Mouse (Mus musculus) cerebellum, adult 2 months (tissue): ENCODE measurements at regions not wholly inside any gene's neighbourhood (a gene's known extent, or its start where the extent isn't known, plus 50 kb on each side); places are given as distances from the start of the nearest gene placed in this dataset.

ENCODE experiments used
- DNase-seq, 2 experiments: peaks; one replicate each; pipeline ENCODE4 v3.0.0; 2021
- H3K27ac ChIP-seq: fragments of 200-500 bp; 2 replicates; pipeline ENCODE4 v1.5.1; 2012; ENCODE audit warnings: low read length, control low read depth, inconsistent platforms; ENCODE audit not compliant: insufficient read depth
- H3K27me3 ChIP-seq: fragments of 200-500 bp; 2 replicates; pipeline ENCODE4 v1.6.1; 2012; ENCODE audit warnings: inconsistent platforms, mild to moderate bottlenecking, low read length, moderate library complexity; ENCODE audit not compliant: control insufficient read depth, insufficient read depth
- H3K4me1 ChIP-seq: fragments of 200-500 bp; 2 replicates; pipeline ENCODE4 v1.6.1; 2011; ENCODE audit warnings: low read length; ENCODE audit not compliant: control insufficient read depth, insufficient read depth
- H3K4me3 ChIP-seq: fragments of 200-500 bp; replicated peaks from 2 replicates; pipeline ENCODE3; 2011; ENCODE audit warnings: mild to moderate bottlenecking, low read depth, low read length, control low read depth; ENCODE audit not compliant: insufficient read depth
- CTCF ChIP-seq: fragments of 200-500 bp; IDR thresholded peaks from 2 replicates; pipeline ENCODE4 v1.5.1; 2011; ENCODE audit warnings: low read depth, mild to moderate bottlenecking, control low read depth, low read length, moderate library complexity, borderline replicate concordance; ENCODE audit not compliant: insufficient read depth
- POLR2A ChIP-seq: fragments of 200-500 bp; IDR thresholded peaks from 2 replicates; pipeline ENCODE4 v1.6.1; 2011; ENCODE audit warnings: low read length, control low read depth, borderline replicate concordance; ENCODE audit not compliant: insufficient read depth
- WGBS: fragments of 180-500 bp; shearing (Covaris S2); methylation state at CpG from one replicate; pipeline ENCODE4 v1.1.7; 2018; 5-methylcytosine and 5-hydroxymethylcytosine counted together

GRCm38 (mm10) chr10:54269785-54270184 is 193.4 kb upstream of the Man1a start:
- Histone ChIP-seq H3K4me1 (no peaks in the 10 kb centered on the region), H3K27me3 (no peaks in the 10 kb centered on the region), H3K27ac (no peak overlapping the region), H3K4me3 (no peak overlapping the region)
- no peak for DNase-seq
- 88% methylated on average over 1 of the region's 1 CpGs for WGBS
- TF ChIP-seq POLR2A (no peak), CTCF (no peak)

- Histone ChIP-seq H3K27ac (no peak overlapping the region), H3K4me1 (no peaks in the 10 kb centered on the region), H3K27me3 (no peaks in the 10 kb centered on the region), H3K4me3 (no peak overlapping the region)
- DNase-seq, result no peak
- no peak for TF ChIP-seq CTCF
- TF ChIP-seq POLR2A, result no peak
Observed at GRCm38 (mm10) chr10:54269354-54269753, 192.9 kb upstream of the Man1a start.

DNA sequence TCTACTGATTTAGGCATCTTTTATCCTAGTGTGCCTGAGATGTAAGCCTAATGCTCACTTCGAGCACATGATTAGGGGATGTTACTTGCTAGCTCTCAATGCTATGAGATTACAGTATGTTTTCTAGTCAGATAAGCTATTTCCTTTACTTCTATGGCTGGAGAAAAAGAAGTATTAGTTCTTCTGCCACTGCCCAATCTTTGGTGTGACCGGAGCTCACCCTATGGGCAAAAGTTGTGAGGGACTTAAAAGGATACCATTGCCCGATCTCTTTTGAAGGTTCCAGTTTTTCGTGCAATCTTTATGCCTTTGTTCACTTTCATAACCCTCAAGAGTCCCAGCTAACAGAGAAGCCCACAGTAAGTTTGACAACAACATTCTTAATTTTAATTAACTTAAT is 190.2 kb upstream of the Man1a start:
- no peak for DNase-seq
- Histone ChIP-seq H3K27ac (no peak overlapping the region), H3K27me3 (no peaks in the 10 kb centered on the region), H3K4me3 (no peak overlapping the region), H3K4me1 (no peaks in the 10 kb centered on the region)
- WGBS, result 94% methylated on average over 4 of the region's 4 CpGs
- TF ChIP-seq CTCF, result no peak
- TF ChIP-seq POLR2A, result no peak

GRCm38 (mm10) chr10:54254874-54255641 is 178.6 kb upstream of the Man1a start:
- Histone ChIP-seq H3K4me1 (no peaks in the 10 kb centered on the region), H3K27me3 (no peaks in the 10 kb centered on the region), H3K4me3 (no peak overlapping the region), H3K27ac (no peak overlapping the region)
- no peak for TF ChIP-seq POLR2A
- no peak for TF ChIP-seq CTCF
- DNase-seq, result no peak
- WGBS, result 80% methylated on average over 1 of the region's 1 CpGs

DNA sequence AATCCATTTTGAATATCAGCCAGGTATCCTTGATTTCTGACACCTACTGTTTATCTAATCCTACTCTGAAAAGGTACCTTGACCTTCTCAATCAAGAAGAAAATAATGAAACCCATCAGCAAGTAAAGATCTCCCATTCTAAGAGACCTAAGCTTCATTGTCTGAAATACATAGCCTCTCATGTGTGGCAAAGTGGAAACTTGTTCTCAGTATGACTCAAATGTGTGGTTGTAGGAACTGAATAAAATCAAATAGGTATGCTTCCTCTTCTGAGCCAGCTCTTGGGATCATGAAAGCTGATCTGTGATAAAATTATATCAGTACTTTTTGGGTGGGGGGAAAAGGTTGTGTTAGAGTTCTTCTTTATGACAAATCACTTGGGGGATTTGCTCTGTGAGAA is 168.6 kb upstream of the Man1a start:
- TF ChIP-seq POLR2A (no peak), CTCF (no peak)
- Histone ChIP-seq H3K4me3 (no peak overlapping the region), H3K27ac (no peak overlapping the region), H3K4me1 (no peaks in the 10 kb centered on the region), H3K27me3 (no peaks in the 10 kb centered on the region)
- no peak for DNase-seq

- Histone ChIP-seq H3K27ac (no peak overlapping the region), H3K4me1 (no peaks in the 10 kb centered on the region), H3K27me3 (no peaks in the 10 kb centered on the region), H3K4me3 (no peak overlapping the region)
- 95% methylated on average over 3 of the region's 3 CpGs for WGBS
- no peak for TF ChIP-seq POLR2A
- TF ChIP-seq CTCF, result no peak
- no peak for DNase-seq
Observed at GRCm38 (mm10) chr10:54202362-54202761, 126.0 kb upstream of the Man1a start.

- Histone ChIP-seq H3K4me1 (no peaks in the 10 kb centered on the region), H3K27ac (no peak overlapping the region), H3K27me3 (no peaks in the 10 kb centered on the region), H3K4me3 (no peak overlapping the region)
- TF ChIP-seq POLR2A, result no peak
- no peak for DNase-seq
Observed at GRCm38 (mm10) chr10:54201727-54202126, 125.3 kb upstream of the Man1a start.

GRCm38 (mm10) chr10:54182670-54183069 is 106.3 kb upstream of the Man1a start:
- no peak overlapping the region for H3K4me3 ChIP-seq
- 22% methylated on average over 1 of the region's 1 CpGs for WGBS

More at GRCm38 (mm10) chr10:54182670-54183069, 106.3 kb upstream of the Man1a start:
- no peak overlapping the region for H3K27ac ChIP-seq
- peak; percentile 15 to 57 for DNase-seq
- no peaks in the 10 kb centered on the region for H3K27me3 ChIP-seq
- TF ChIP-seq POLR2A, result no peak
- no peak for TF ChIP-seq CTCF
- peaks cover 3% of the 10 kb centered on the region; the same call in 1 of the 2 replicates for H3K4me1 ChIP-seq
